Mouse (Mus musculus): ENCODE measurements at regions not wholly inside any gene's neighbourhood (a gene's known extent, or its start where the extent isn't known, plus 50 kb on each side); places are given as distances from the start of the nearest gene placed in this dataset.

GRCm38 (mm10) chr10:125902668-125903067 lies 63.3 kb upstream of the Lrig3 start:
- H3K9ac ChIP-seq (ENCODE audit: control insufficient read depth, low read depth, low read length, poor library complexity, severe bottlenecking), result no peak overlapping the region
- no peak overlapping the region for H3K27ac ChIP-seq (ENCODE audit: control insufficient read depth, low read depth, low read length)
- H3K27me3 ChIP-seq (ENCODE audit: control insufficient read depth in 1 of 2, insufficient read depth in 2 of 2, low read length in 2 of 2), result no peaks in the 10 kb centered on the region
- H3K36me3 ChIP-seq (ENCODE audit: control insufficient read depth in 1 of 2, insufficient read depth in 2 of 2, low read length in 2 of 2), result no peaks in the 10 kb centered on the region
- TF ChIP-seq RCOR1 (IDR thresholded peaks at IDR 0.05; ENCODE audit: low read depth, low read length), result no peak
- no peak for TF ChIP-seq NELFE (IDR thresholded peaks at IDR 0.05; ENCODE audit: low read depth, low read length)
- no peak for TF ChIP-seq GABPA (IDR thresholded peaks at IDR 0.05; ENCODE audit: low read depth, low read length)
- no peak for TF ChIP-seq CHD1 (IDR thresholded peaks at IDR 0.05; ENCODE audit: low read depth, low read length)
- no peak for TF ChIP-seq UBTF (IDR thresholded peaks at IDR 0.05; ENCODE audit: borderline replicate concordance, insufficient read depth, low read depth, low read length)
- TF ChIP-seq NRF1 (IDR thresholded peaks at IDR 0.05; ENCODE audit: insufficient read depth, low read depth, low read length, poor library complexity, severe bottlenecking), result no peak
- no peak for TF ChIP-seq POLR2AphosphoS5 (IDR thresholded peaks at IDR 0.05; ENCODE audit: borderline replicate concordance, low read depth, low read length)
- TF ChIP-seq POLR2A (IDR thresholded peaks at IDR 0.05; ENCODE audit: control insufficient read depth in 1 of 2, insufficient read depth in 1 of 2, low read depth in 1 of 2, low read length in 2 of 2, poor library complexity in 1 of 2), result no peak
- no peak for TF ChIP-seq USF1 (IDR thresholded peaks at IDR 0.05; ENCODE audit: low read depth, low read length)
- no peak for TF ChIP-seq BHLHE40 (IDR thresholded peaks at IDR 0.05; ENCODE audit: borderline replicate concordance, low read depth, low read length)
- no peak for TF ChIP-seq E2F4 (IDR thresholded peaks at IDR 0.05; ENCODE audit: borderline replicate concordance, low read depth, low read length)
- TF ChIP-seq GATA1 (IDR thresholded peaks at IDR 0.05; ENCODE audit: low read depth, low read length), result no peak
- TF ChIP-seq TCF12 (IDR thresholded peaks at IDR 0.05; ENCODE audit: low read depth, low read length), result no peak
- TF ChIP-seq MYB (IDR thresholded peaks at IDR 0.05; ENCODE audit: low read depth, low read length), result no peak
- no peak for TF ChIP-seq MAFK (IDR thresholded peaks at IDR 0.05; ENCODE audit: borderline replicate concordance, low read depth, low read length)
- no peak for TF ChIP-seq ZMIZ1 (IDR thresholded peaks at IDR 0.05; ENCODE audit: low read depth, low read length)
- TF ChIP-seq ELF1 (IDR thresholded peaks at IDR 0.05; ENCODE audit: low read depth, low read length), result no peak
- no peak for TF ChIP-seq MAX (IDR thresholded peaks at IDR 0.05; ENCODE audit: low read length)
- H3K4me3 ChIP-seq (ENCODE audit: control insufficient read depth in 1 of 2, insufficient read depth in 1 of 2, low read depth in 2 of 2, low read length in 2 of 2), result no peak overlapping the region
- H3K79me2 ChIP-seq (ENCODE audit: control insufficient read depth, insufficient read depth, low read length, poor library complexity), result no peaks in the 10 kb centered on the region
- no peak for DNase-seq (ENCODE audit: low read depth, low spot score)
- H3K9me3 ChIP-seq (replicated peaks; ENCODE audit: insufficient read depth, low read length), result no peaks in the 10 kb centered on the region
- no peaks in the 10 kb centered on the region for H3K4me1 ChIP-seq (ENCODE audit: control insufficient read depth in 1 of 2, insufficient read depth in 2 of 2, low read length in 2 of 2)

- no peaks in the 10 kb centered on the region for H3K36me3 ChIP-seq (ENCODE audit: control insufficient read depth in 1 of 2, insufficient read depth in 2 of 2, low read length in 2 of 2)
- H3K27ac ChIP-seq (ENCODE audit: control insufficient read depth, low read depth, low read length), result no peak overlapping the region
- no peaks in the 10 kb centered on the region for H3K4me1 ChIP-seq (ENCODE audit: control insufficient read depth in 1 of 2, insufficient read depth in 2 of 2, low read length in 2 of 2)
- no peak for DNase-seq (ENCODE audit: low read depth, low spot score)
- H3K27me3 ChIP-seq (ENCODE audit: control insufficient read depth in 1 of 2, insufficient read depth in 2 of 2, low read length in 2 of 2), result no peaks in the 10 kb centered on the region
- no peak overlapping the region for H3K9ac ChIP-seq (ENCODE audit: control insufficient read depth, low read depth, low read length, poor library complexity, severe bottlenecking)
- no peak for TF ChIP-seq GABPA (IDR thresholded peaks at IDR 0.05; ENCODE audit: low read depth, low read length)
- no peak for TF ChIP-seq MAZ (IDR thresholded peaks at IDR 0.05; ENCODE audit: low read depth, low read length)
- TF ChIP-seq POLR2AphosphoS2 (IDR thresholded peaks at IDR 0.05; ENCODE audit: low read length), result no peak
- TF ChIP-seq ZMIZ1 (IDR thresholded peaks at IDR 0.05; ENCODE audit: low read depth, low read length), result no peak
- TF ChIP-seq JUND (IDR thresholded peaks at IDR 0.05; ENCODE audit: low read depth, low read length), result no peak
- no peak for TF ChIP-seq MXI1 (IDR thresholded peaks at IDR 0.05; ENCODE audit: low read depth, low read length)
- TF ChIP-seq NRF1 (IDR thresholded peaks at IDR 0.05; ENCODE audit: insufficient read depth, low read depth, low read length, poor library complexity, severe bottlenecking), result no peak
- no peak for TF ChIP-seq ZNF384 (IDR thresholded peaks at IDR 0.05; ENCODE audit: low read depth, low read length)
- TF ChIP-seq MEF2A (IDR thresholded peaks at IDR 0.05; ENCODE audit: extremely low read depth, insufficient replicate concordance, low read depth, low read length, poor library complexity, severe bottlenecking), result no peak
- TF ChIP-seq MAFK (IDR thresholded peaks at IDR 0.05; ENCODE audit: borderline replicate concordance, low read depth, low read length), result no peak
- no peak for TF ChIP-seq NELFE (IDR thresholded peaks at IDR 0.05; ENCODE audit: low read depth, low read length)
- TF ChIP-seq SMC3 (IDR thresholded peaks at IDR 0.05; ENCODE audit: low read depth, low read length), result no peak
- no peak for TF ChIP-seq MYC (IDR thresholded peaks at IDR 0.05; ENCODE audit: low read depth, low read length)
- no peak for TF ChIP-seq CHD1 (IDR thresholded peaks at IDR 0.05; ENCODE audit: low read depth, low read length)
- TF ChIP-seq KAT2A (conservative IDR thresholded peaks at IDR 0.05; ENCODE audit: low read depth, low read length), result no peak
- no peak for TF ChIP-seq CHD2 (IDR thresholded peaks at IDR 0.05; ENCODE audit: low read length)
- TF ChIP-seq RCOR1 (IDR thresholded peaks at IDR 0.05; ENCODE audit: low read depth, low read length), result no peak
- H3K79me2 ChIP-seq (ENCODE audit: control insufficient read depth, insufficient read depth, low read length, poor library complexity), result no peaks in the 10 kb centered on the region
- no peak overlapping the region for H3K4me3 ChIP-seq (ENCODE audit: control insufficient read depth in 1 of 2, insufficient read depth in 1 of 2, low read depth in 2 of 2, low read length in 2 of 2)
- H3K9me3 ChIP-seq (replicated peaks; ENCODE audit: insufficient read depth, low read length), result no peaks in the 10 kb centered on the region
Observed at GRCm38 (mm10) chr10:125912207-125912606, 53.8 kb upstream of the Lrig3 start.
